Mouse (Mus musculus): ENCODE results near the gene Manba. TPM values are rescaled to one million over a fixed set of nuclear protein-coding genes. Genes with fewer than 3 reads are reported as not detected.

The Manba gene
- polyA plus RNA-seq, 1 experiment from 2014 or later, result 4.8 TPM

DNA sequence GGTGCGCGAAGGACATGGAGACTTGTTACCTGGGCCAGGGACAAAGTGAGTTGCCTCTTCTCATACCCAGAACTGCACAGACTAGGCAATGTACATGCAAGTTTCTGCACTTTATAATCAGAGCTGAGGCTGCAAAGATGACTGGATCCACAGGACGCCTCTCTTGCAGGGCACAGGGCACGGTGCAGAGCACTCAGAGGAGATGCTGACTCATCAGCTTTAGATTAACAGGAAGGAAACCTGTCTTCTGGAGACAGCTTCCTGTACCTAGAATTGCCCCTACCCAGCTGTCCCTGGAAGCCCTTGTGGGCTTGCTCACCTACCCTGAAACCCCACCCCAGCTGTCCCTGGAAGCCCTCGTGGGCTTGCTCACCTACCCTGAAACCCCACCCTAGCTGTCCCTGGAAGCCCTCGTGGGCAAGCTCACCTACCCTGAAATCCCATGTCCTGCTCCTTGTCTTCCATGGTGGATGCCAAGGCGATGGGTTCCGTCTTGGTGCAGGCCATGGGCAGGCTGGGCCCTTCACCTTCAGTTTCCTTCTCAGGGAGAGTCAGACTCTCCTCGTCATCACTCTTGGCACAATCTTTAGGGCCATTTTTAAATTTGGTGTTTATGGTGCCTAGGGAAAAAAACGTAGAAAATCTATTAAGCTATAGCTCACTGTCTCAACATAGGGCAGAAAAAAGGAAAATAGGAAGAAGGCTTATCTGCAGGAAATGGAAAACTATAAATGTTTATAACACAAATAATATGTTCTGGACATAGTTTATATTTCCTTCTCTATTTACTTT is 119.4 kb downstream of the Manba start:
- no peaks in the 10 kb centered on the region for H3K4me1 ChIP-seq (replicated peaks)
- no peak for DNase-seq (ENCODE audit: low spot score)
- H3K9me3 ChIP-seq, result no peaks in the 10 kb centered on the region
- WGBS, result 88% methylated on average over 10 of the region's 10 CpGs
- no peak overlapping the region for H3K27ac ChIP-seq
- no peak overlapping the region for H3K4me3 ChIP-seq
- H3K36me3 ChIP-seq, result peaks cover 71% of the 10 kb centered on the region
- no peaks in the 10 kb centered on the region for H3K27me3 ChIP-seq (ENCODE audit: insufficient read depth, poor library complexity, severe bottlenecking)

DNA sequence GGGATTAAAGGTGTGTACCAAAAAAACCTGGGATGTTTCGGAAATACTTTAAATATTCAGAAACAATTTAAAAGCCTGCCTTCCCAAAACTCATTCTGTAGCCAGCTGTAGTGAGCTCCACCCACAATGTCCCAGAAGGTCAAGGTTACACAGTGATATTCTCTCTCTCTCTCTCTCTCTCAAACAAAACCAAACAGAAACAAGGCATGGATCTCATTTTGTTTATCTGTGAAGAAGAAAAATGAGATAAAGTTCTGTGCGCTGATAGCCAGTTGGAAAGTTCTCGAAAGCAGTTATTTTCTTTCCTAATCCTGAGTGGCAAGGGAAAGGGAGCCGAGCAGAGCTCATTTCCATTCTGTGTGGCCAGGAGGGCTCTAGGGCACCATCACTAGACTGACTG is 120.1 kb downstream of the Manba start:
- peaks cover 67% of the 10 kb centered on the region for H3K36me3 ChIP-seq
- DNase-seq (ENCODE audit: low spot score), result no peak
- 90% methylated on average over 4 of the region's 4 CpGs for WGBS
- no peak overlapping the region for H3K27ac ChIP-seq
- no peaks in the 10 kb centered on the region for H3K4me1 ChIP-seq (replicated peaks)
- no peak overlapping the region for H3K4me3 ChIP-seq
- H3K27me3 ChIP-seq (ENCODE audit: insufficient read depth, poor library complexity, severe bottlenecking), result no peaks in the 10 kb centered on the region
- H3K9me3 ChIP-seq, result no peaks in the 10 kb centered on the region

DNA sequence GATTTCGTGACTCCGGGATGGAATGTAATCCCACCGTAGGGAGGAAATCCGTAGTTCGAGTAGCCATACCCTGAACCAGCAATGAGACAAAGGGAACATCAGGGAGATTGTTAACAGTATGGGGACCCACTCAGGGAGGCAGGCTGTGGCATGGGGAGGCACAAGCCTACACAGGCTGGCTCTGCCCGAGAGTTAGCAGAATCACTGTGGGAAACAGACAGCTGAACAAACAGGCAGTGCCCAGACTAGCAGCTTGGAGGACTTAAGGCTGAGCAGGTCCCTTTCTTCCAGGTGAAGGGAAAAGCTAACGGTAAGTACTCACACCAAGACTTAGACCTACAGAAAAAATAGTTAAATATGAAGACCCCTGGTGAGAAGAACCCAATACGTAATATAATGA is 121.2 kb downstream of the Manba start:
- Histone ChIP-seq H3K4me1 (replicated peaks) (no peaks in the 10 kb centered on the region), H3K36me3 (peaks cover 68% of the 10 kb centered on the region), H3K27me3 (ENCODE audit: insufficient read depth, poor library complexity, severe bottlenecking) (no peaks in the 10 kb centered on the region), H3K9me3 (no peaks in the 10 kb centered on the region), H3K4me3 (no peak overlapping the region), H3K27ac (no peak overlapping the region)
- WGBS, result 93% methylated on average over 8 of the region's 8 CpGs
- DNase-seq (ENCODE audit: low spot score), result no peak

DNA sequence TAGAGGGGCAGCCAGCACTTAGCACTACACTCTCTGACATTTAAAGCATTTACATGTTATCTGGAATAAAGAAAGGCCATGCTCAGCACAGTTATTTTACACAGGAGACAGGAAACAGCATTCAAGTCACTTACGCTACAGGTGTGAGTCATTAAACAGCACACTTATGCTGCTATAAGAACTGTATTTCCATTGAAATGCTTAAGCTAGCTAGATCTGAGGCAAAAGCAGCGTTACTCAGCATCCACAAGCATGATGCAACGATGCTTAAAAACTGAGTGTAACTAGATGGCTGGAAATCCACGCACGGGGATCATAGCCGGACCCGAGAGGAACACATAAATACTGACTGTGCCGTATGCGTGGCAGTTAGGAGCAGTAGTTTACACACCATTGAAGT is 121.6 kb downstream of the Manba start:
- no peak overlapping the region for H3K27ac ChIP-seq
- no peaks in the 10 kb centered on the region for H3K27me3 ChIP-seq (ENCODE audit: insufficient read depth, poor library complexity, severe bottlenecking)
- H3K4me1 ChIP-seq (replicated peaks), result no peaks in the 10 kb centered on the region
- DNase-seq (ENCODE audit: low spot score), result no peak
- 93% methylated on average over 9 of the region's 9 CpGs for WGBS
- H3K36me3 ChIP-seq, result peaks cover 67% of the 10 kb centered on the region
- no peaks in the 10 kb centered on the region for H3K9me3 ChIP-seq
- no peak overlapping the region for H3K4me3 ChIP-seq

DNA sequence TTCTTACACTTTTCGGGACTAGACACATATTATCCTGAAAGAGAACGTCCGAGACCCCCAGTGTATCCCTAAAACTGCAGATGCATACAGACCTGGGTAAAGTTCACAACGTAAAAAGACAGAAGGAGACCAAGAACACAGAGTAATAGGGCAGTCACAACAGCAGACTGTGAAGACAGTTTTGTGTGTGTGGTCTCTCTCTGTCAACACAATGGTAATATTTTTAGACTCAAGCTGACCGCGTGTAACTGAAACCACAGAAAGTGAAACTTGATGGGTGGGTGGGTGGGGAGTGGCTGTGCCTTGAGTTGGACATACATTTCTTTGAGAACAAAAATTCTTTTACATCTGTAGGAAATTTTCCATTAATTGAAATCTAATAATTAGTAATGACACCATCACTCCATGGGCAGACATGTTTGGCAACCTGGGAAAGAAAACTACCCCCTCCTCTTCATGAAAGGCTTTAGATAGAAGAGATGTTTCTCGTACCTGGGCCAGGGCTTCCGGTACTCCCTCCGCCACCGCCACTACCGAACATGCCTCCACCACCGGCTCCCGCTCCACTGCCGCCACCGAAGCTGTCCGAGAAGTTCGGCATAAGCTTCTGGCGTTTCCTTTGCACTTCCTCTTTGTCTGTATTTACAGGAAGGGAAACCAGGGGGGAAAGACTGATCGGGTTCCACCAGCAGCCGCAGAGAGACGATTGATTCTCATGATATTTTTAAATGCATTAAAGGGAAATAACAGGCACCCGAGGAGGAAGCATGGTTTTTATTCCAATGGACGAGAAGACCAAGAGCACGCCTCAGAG is 122.5 kb downstream of the Manba start:
- H3K9me3 ChIP-seq, result no peaks in the 10 kb centered on the region
- no peak overlapping the region for H3K27ac ChIP-seq
- no peaks in the 10 kb centered on the region for H3K27me3 ChIP-seq (ENCODE audit: insufficient read depth, poor library complexity, severe bottlenecking)
- H3K36me3 ChIP-seq, result peaks cover 67% of the 10 kb centered on the region
- WGBS, result 92% methylated on average over 24 of the region's 24 CpGs
- H3K4me3 ChIP-seq, result no peak overlapping the region
- DNase-seq (ENCODE audit: low spot score), result no peak
- no peaks in the 10 kb centered on the region for H3K4me1 ChIP-seq (replicated peaks)

DNA sequence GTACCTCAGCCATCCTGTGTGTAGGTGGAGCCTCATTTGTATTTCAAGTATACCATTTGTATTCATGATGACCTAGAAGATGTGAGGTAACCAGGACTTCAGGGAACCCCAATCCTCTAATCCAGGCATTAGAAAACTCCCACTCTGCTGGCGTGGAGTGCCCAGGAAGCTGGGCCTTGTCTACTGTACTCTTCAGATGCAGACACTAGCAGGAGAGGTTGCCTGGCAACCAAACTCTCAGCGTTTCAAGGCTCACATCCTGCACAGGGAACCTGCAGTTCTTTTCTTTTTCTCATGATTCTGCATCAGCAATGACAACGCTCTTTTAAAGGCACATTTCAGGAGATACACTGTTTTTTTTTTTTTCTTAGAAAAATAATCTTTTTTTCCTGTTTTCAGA is 124.8 kb downstream of the Manba start:
- H3K27ac ChIP-seq, result no peak overlapping the region
- no peaks in the 10 kb centered on the region for H3K27me3 ChIP-seq (ENCODE audit: insufficient read depth, poor library complexity, severe bottlenecking)
- WGBS, result 66% methylated on average over 3 of the region's 3 CpGs
- H3K4me1 ChIP-seq (replicated peaks), result no peaks in the 10 kb centered on the region
- H3K9me3 ChIP-seq, result no peaks in the 10 kb centered on the region
- DNase-seq (ENCODE audit: low spot score), result no peak
- H3K36me3 ChIP-seq, result peaks cover 66% of the 10 kb centered on the region
- H3K4me3 ChIP-seq, result no peak overlapping the region

DNA sequence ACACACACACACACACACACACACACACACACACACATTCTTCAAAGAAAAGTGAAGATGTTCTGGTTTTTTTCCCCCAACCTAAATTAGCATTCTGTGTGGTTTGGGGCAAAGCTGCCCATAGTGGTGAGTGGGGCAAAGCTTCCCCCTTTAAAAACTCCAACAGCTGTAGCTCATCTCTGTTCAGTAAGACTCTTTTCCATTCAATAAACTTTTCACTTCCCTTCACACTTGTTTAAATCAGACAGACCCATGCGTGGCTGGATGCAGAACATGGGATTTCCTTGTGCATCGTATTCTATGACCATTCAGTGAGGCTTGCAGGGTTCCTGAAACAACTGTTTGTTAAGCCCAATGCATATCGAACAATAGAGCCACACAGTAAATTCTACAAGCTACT is 129.0 kb downstream of the Manba start:
- Histone ChIP-seq H3K4me1 (replicated peaks) (no peaks in the 10 kb centered on the region), H3K27me3 (ENCODE audit: insufficient read depth, poor library complexity, severe bottlenecking) (no peaks in the 10 kb centered on the region), H3K27ac (no peak overlapping the region), H3K9me3 (no peaks in the 10 kb centered on the region), H3K36me3 (peaks cover 79% of the 10 kb centered on the region), H3K4me3 (no peak overlapping the region)
- DNase-seq (ENCODE audit: low spot score), result no peak
- 90% methylated on average over 3 of the region's 3 CpGs for WGBS

DNA sequence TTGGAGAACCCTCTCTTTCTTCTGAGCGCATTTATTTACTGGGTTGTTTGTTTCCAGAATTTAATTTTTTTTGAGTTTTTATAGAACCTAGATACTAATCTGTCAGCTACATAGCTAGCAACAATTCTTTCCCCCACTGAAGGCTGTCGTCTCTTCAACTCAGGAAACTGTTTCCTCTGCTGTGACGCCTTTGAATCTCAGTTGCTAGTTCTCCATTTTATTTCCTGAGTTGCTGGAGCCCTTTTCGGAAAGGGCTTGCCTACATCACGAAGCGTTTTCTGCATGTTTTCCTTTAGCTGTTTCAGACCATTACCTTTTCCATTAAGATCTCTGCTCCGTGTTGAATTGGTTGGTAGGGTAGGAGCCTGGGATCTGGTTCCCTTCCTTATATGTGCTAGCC is 131.3 kb downstream of the Manba start:
- H3K9me3 ChIP-seq, result no peaks in the 10 kb centered on the region
- no peak overlapping the region for H3K4me3 ChIP-seq
- no peaks in the 10 kb centered on the region for H3K4me1 ChIP-seq (replicated peaks)
- H3K27me3 ChIP-seq (ENCODE audit: insufficient read depth, poor library complexity, severe bottlenecking), result no peaks in the 10 kb centered on the region
- 91% methylated on average over 7 of the region's 7 CpGs for WGBS
- H3K36me3 ChIP-seq, result peaks cover 66% of the 10 kb centered on the region
- DNase-seq (ENCODE audit: low spot score), result no peak
- H3K27ac ChIP-seq, result no peak overlapping the region

Other genes with a start within 250 kb of the Manba start
- 3.5 and 5.0 TPM in 2 replicates for gene Bdh2, start 204.4 kb upstream of the Manba start, polyA plus RNA-seq (2016; fragmentation: Nextera tagmentation; extraction: Ambion mirVana)
- 1.9 and 3.2 TPM in 2 replicates for gene Slc9b2, start 177.9 kb upstream of the Manba start, polyA plus RNA-seq (2016; fragmentation: Nextera tagmentation; extraction: Ambion mirVana)
- 0.61 TPM in 1 of 2 replicates, not detected in the other for gene Slc9b1, start 137.6 kb upstream of the Manba start, polyA plus RNA-seq (2016; fragmentation: Nextera tagmentation; extraction: Ambion mirVana)
- 72.0 and 83.7 TPM in 2 replicates for gene Cisd2, start 61.7 kb upstream of the Manba start, polyA plus RNA-seq (2016; fragmentation: Nextera tagmentation; extraction: Ambion mirVana)
- 507 and 538 TPM in 2 replicates for gene Ube2d3, start 47.5 kb upstream of the Manba start, polyA plus RNA-seq (2016; fragmentation: Nextera tagmentation; extraction: Ambion mirVana)
- gene Nfkb1, start 205.9 kb downstream of the Manba start, polyA plus RNA-seq (2016; fragmentation: Nextera tagmentation; extraction: Ambion mirVana), result 9.4 and 11.1 TPM in 2 replicates